Mouse (Mus musculus): ENCODE data around the gene Traf3ip2. TPM values are rescaled to one million over a fixed set of nuclear protein-coding genes. Genes with fewer than 3 reads are reported as not detected.

Traf3ip2 gene
- polyA plus RNA-seq, 1 experiment from 2014 or later = 29.0 TPM

DNA sequence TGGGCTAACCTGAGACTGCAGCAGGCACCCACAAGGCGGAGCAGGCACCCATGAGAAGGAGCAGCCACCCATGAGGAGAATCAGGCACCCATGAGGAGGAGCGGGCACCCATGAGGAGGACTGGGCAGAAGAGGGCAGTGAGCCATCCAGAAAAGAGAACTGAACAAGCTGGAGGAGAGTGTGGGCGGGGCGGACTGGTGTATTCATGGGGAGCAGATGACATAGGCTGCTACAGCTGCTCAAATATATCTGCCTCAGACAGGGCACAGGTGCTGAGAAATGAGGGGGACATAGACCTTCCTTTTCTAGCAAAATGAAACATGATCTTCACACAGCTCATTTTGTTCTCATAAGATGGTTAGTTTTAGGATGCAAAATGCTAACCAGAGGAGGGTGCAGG lies 74.1 kb downstream of the Traf3ip2 start:
- H3K27me3 ChIP-seq (replicated peaks) = no peaks in the 10 kb centered on the region
- H3K4me2 ChIP-seq = no peak overlapping the region
- ATAC-seq (ENCODE audit: insufficient read depth, low FRiP score, low read depth) = no peak
- no peaks in the 10 kb centered on the region for H3K36me3 ChIP-seq
- no peaks in the 10 kb centered on the region for H3K4me1 ChIP-seq
- H3K9ac ChIP-seq = no peak overlapping the region
- H3K27ac ChIP-seq = no peak overlapping the region
- 96% methylated on average over 4 of the region's 4 CpGs for WGBS
- H3K9me3 ChIP-seq = no peaks in the 10 kb centered on the region
- no peak overlapping the region for H3K4me3 ChIP-seq (replicated peaks)

DNA sequence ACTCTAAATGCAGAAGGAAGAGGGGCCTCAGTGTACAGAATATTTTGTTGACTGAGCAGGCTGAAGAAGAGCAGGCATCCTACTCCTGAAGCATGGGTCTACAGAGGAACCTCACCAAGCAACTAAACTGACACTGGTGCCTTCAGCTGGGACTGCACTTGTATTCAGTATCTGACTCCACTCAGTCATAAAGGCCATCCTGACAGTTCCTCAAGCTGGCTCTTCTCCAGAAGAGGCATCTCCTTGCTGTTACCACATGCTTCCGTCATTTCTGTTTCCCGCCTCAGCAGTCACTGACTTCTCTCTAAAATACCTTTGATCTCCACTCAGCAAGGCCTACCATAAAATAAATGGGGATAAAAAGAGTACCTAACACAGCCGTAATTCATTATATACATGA lies 75.1 kb downstream of the Traf3ip2 start:
- H3K27ac ChIP-seq = no peak overlapping the region
- H3K27me3 ChIP-seq (replicated peaks) = no peaks in the 10 kb centered on the region
- no peaks in the 10 kb centered on the region for H3K36me3 ChIP-seq
- ATAC-seq (ENCODE audit: insufficient read depth, low FRiP score, low read depth) = no peak
- H3K4me2 ChIP-seq = no peak overlapping the region
- H3K4me1 ChIP-seq = peaks cover 3% of the 10 kb centered on the region; the same call in 1 of the 2 replicates
- no peaks in the 10 kb centered on the region for H3K9me3 ChIP-seq
- H3K4me3 ChIP-seq (replicated peaks) = no peak overlapping the region
- H3K9ac ChIP-seq = no peak overlapping the region
- WGBS = 57% methylated on average over 3 of the region's 3 CpGs

DNA sequence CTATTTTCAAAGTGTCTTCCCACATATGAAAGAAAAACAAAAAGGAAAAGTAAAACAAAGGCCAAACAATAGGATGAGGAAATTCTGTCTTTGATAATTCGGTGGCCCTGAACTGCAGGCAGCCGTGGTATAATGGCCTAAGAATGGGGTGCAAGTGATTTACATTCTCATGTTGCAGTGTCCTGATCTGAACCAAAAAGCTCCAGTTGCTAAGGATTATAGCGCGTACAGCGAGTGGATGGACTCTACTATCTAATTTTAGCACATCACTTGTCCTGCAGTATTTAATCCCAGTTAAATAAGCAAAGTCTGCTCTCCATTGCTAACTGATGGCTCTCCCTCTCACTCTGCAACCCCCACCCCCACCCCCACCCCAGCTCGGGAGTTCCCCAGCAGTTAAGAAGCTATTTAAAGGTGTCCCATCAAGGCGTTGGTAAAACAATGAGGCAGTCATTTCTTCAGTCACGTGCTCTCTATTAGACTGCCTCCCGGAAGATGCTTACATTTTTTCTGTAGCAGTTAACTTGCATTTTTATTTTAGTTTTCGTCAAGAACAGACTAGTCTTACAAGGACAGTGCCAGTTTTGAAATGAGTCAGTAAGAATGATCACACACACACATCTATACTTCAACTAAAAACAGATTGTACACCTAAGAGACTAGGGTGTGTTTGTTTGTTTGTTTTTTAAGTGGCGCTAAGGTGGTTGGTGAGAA lies 78.8 kb downstream of the Traf3ip2 start:
- Histone ChIP-seq H3K36me3 (no peaks in the 10 kb centered on the region), H3K4me1 (peaks cover 3% of the 10 kb centered on the region; the same call in 1 of the 2 replicates), H3K9me3 (no peaks in the 10 kb centered on the region), H3K27ac (no peak overlapping the region), H3K4me3 (replicated peaks) (no peak overlapping the region), H3K27me3 (replicated peaks) (no peaks in the 10 kb centered on the region), H3K9ac (no peak overlapping the region), H3K4me2 (no peak overlapping the region)
- ATAC-seq (ENCODE audit: insufficient read depth, low FRiP score, low read depth) = no peak
- WGBS = 46% methylated on average over 11 of the region's 11 CpGs

DNA sequence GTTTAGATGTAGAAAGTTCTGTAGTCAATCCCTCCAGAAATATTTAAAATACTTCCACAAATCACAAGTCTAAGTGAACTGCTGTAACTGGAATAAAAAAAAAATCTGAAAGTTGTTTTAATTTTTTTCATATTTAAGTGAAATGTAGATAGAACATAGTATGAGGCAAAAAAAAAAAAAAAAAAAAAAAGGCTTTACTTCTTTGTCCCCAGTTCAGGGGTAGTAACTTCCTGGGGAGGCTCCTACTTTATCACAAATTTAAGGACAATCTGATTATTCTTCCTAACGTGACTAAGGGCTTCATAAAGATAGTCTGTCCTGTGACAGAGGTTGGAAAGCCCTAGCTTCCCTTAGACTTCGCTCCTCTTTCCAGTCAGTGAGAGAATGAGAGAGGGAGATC lies 79.4 kb downstream of the Traf3ip2 start:
- Histone ChIP-seq H3K4me2 (no peak overlapping the region), H3K36me3 (no peaks in the 10 kb centered on the region), H3K4me3 (replicated peaks) (no peak overlapping the region), H3K27ac (no peak overlapping the region), H3K27me3 (replicated peaks) (no peaks in the 10 kb centered on the region), H3K9me3 (no peaks in the 10 kb centered on the region), H3K9ac (no peak overlapping the region), H3K4me1 (peaks cover 3% of the 10 kb centered on the region; the same call in 1 of the 2 replicates)
- ATAC-seq (ENCODE audit: insufficient read depth, low FRiP score, low read depth) = no peak
- WGBS = 70% methylated on average over 2 of the region's 2 CpGs

Other genes starting within 250 kb of the Traf3ip2 start
- gene Fyn, start 244.1 kb upstream of the Traf3ip2 start, polyA plus RNA-seq (2015; fragmentation: Nextera tagmentation; extraction: Ambion mirVana) = 22.1 and 27.7 TPM in 2 replicates
- gene Rev3l, start 119.2 kb downstream of the Traf3ip2 start, polyA plus RNA-seq (2015; fragmentation: Nextera tagmentation; extraction: Ambion mirVana) = 16.4 and 20.3 TPM in 2 replicates